Mouse (Mus musculus) erythroblast, embryonic 14.5 days (primary cell): ENCODE measurements around the gene 4933427D14Rik.

Experiments used
- GATA1 ChIP-seq: IDR thresholded peaks from 2 replicates; pipeline ENCODE4 v1.6.1; 2012; ENCODE audit warnings: low read length, inconsistent platforms, mixed read lengths
- TAL1 ChIP-seq: IDR thresholded peaks from 3 replicates; pipeline ENCODE4 v1.6.1; 2012; ENCODE audit warnings: low read length, inconsistent platforms, mixed read lengths

- no peak for TF ChIP-seq GATA1
- no peak for TF ChIP-seq TAL1
Measured at GRCm38 (mm10) chr11:72156624-72157023, 50.6 kb downstream of the 4933427D14Rik start.
